Mouse (Mus musculus) telencephalon, adult 2 months (tissue): ENCODE results near the gene Gm17268.

ENCODE experiments used
- DNase-seq: peaks from one replicate; pipeline ENCODE4 v3.0.0-alpha.2; 2011; ENCODE audit warnings: low read depth, low spot score

Gm17268 gene

GRCm38 (mm10) chr11:82038535-82038934, at the start of gene Gm17268:
Gm17268 (minus strand) TSS chr11:82038562.
- DNase-seq = no peak

- no peak for DNase-seq
Observed at GRCm38 (mm10) chr11:82084360-82084759, 46.0 kb upstream of the Gm17268 start.

DNA sequence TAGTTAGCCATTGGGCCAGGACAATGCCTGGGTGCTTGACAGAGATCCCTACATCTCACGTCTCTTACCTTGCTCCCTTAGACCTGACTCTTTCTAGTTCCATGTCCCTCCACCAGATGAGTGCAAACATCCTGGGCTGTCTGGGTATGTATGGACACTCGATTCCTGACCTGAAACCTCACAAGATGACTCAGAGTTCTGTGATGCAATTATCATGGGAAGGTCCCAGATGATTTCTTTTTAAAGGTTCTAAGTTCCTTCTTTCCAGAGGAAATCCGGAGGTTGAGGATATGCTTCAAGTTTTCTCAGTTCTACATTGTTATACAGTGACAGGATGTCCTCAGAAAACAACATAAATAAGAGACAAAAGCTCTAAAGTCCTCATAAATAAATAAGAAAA, 42.5 kb upstream of the Gm17268 start:
- no peak for DNase-seq

DNA sequence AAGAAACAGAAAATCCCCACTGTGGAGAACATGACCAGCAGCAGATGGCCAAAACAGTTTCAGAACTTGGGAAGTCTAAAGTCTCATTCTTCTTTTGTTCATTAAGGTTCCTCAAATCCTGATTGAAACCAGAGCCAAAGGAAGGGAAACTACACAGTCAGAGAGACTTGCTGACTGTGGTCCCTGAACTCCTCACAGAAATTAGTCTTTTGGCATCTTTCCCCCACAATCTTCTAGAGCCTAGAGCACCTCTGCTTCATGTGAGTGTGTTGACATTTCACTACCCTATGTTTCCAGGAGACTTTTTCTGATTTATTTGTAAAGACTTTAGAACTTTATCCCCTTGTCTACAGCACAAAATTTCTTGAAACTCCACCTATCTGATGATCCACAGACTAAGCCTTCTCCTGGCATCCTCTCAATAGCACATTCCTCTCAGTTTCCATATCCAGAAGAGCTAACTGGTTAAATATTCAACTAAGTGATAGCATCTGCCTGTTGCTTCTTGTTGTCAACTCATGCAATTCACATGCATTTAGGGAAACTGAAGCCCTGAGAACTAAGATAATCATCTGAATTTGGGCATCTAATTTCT, 39.9 kb upstream of the Gm17268 start:
- no peak for DNase-seq

DNA sequence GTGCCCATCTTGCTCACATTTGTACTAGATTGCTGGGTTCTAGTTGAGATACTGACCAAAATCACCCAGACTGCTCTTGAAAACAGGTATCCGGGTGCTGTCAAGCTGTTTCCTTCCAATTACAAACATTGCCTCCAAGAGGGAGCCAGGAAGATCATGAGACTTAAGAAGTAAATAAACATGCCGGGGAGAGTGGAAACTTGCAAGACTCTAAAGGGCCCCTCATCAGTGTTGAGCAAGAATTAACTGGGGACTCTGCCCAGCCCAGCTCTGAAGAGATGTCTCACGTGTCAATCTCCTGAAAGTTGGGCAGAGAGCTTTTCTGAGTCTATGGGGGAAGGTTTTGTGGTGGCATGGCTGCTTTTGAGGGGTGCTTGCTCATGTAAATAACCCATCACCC, 38.7 kb upstream of the Gm17268 start:
- DNase-seq = no peak

DNA sequence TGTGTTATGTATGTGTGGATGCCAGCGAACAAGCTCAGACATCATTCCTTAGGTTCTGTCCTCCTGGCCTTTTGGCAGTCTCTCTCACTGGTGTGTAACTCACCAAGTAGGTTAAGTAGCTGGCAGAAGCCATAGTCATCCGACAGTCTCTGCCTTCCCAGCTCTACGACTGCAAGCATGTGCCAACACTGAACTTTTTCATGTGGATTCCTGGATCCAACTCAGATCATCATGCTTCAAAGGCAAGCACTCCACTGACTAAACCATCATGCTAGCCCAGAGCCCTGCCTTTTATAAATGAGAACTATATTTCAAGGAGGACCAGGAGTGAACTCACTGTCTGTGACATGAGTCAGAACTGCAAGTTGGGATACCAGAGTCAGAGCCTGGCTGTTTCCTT, 35.3 kb upstream of the Gm17268 start:
- no peak for DNase-seq

DNA sequence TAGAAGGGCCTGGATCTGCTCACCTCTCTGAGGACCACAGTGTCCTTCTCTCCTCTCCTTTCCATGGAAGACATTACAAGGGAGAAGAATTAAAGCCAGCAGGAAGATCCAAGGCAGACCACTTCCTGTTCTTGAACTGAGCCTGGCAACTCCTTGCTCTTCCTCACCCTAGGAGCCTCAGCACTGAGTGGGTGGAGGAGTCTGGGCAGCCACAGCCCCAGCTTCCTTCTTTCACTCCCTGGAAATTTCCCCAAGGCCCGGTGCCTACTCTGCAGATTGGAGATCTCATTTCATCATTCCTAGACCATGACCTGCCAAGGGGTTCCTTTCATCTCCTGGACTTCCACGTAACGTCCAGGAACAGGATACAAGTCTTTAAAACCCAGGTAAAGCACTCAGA, 34.6 kb upstream of the Gm17268 start:
- DNase-seq = no peak

DNA sequence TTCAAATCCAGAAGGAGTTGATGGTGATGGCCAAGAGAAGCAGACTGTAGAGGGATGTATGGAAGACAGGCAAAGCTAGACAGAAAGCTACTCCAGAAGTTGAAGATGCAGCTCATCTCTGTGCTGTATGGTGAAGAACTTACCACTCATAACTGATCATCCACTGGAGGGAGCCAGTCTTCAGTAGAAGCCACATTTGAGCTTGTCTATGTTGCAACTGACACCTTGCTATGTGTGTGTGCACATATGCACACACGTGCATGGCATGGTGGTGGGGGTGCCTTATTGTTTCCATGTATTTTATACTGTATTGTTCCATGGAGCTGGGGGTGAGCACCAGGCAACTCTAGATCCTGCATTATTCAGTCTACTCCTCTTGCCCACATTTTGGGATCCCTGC, 34.0 kb upstream of the Gm17268 start:
- DNase-seq = no peak

DNA sequence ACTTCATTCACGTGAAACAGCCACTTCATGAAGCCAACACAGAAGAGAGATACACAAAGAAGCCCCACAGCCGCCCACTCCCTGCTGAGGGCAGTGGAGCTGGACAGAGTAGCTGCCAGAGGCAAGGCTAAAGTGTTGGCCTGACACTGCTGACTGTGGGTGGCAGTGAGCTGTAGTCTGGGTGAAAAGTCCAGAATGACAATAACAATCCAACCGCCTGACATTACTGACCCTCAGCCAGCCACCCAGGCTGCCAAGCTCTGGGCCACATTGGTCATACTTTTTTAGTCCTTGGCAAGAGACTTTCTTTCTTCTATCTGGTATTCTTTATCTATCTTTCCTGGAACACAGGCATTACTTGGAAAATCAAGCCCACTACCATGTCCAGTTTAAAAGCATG, 32.7 kb upstream of the Gm17268 start:
- DNase-seq = no peak

DNA sequence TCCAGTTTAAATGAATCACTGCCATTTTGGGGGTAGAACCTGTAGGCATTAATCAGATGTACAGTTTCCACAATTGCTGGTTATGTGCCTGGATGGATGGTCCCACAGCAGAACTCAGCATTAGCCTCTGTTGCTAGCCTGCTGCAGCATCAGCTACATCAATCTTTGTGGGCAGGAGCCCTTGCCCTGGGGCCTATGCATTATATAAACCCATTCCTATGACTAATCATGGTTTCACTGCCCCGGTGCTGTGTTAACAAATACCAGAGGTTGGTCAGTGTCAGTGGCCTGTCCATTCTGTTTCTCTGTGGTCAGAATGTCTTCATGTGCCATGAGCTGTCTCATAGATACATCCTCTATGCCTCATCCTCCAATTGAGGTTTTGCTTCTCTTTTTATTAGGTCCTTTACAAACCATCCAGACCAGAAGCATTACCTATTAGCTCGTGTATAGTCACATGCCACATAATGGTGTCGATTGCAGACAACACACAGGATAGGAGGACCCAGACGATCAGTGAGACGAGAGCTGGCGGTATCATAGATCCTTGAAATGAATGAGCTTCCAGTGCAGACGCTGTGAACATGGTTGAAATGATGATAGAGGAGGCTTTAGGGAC, 28.7 kb upstream of the Gm17268 start:
- no peak for DNase-seq

GRCm38 (mm10) chr11:82063454-82063853, 25.1 kb upstream of the Gm17268 start:
- DNase-seq = no peak

DNA sequence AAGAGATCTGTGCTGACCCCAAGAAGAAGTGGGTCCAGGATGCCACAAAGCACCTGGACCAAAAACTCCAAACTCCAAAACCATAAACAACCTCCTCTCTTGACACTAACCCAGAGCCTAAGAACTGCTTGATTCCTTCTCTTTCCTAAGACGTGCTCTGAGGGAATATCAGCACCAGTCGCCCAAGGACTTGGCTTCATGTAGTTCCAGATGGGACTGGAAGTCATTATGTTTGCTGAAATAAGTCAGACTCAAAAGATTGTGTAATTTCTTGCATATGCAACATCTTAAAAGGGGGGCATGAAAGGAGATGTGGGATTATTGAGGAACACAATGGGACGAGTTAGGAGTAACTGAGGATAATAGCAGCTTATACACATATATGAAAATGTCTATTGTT, 23.9 kb upstream of the Gm17268 start:
- DNase-seq = no peak

DNA sequence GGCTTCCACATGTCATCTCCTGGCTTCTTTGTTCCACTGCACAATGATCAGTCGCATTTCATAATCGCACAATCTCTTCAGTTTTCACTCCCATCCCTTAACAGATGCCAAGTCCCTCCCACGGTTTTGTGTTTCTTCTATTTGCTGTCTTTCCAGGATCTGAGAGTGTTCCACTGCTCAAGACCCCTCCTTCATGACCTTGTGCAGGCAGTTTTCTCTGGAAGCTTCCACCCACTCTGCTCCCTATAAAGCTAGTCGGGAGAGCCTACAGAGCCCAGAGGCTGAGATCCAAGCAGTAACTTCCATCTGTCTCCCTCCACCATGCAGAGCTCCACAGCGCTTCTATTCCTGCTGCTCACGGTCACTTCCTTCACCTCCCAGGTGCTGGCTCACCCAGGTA, 19.3 kb upstream of the Gm17268 start, which contains the start of gene Ccl11:
TSS of gene Ccl11 (plus strand) at position 178 of the 400 bp plus-strand sequence.
- DNase-seq = no peak

DNA sequence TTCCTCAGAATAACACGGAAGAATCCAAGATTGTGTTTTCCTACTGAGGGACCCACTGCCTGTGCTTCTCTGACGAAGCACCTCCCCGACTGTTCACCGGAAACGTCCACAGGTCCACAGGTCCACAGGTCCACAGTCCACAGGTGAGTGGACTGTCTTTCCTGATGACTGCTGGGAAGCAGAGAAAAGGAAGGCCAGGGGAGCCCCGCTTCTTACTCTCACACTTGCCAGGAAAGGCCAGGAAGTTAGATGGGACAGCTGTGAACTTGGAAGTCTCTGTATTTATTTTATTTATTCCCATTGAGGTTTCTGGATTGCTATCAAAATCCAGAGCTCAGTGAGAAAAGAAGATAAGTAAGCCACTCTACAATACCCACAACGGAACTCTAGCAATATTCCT, 15.5 kb upstream of the Gm17268 start:
- no peak for DNase-seq

DNA sequence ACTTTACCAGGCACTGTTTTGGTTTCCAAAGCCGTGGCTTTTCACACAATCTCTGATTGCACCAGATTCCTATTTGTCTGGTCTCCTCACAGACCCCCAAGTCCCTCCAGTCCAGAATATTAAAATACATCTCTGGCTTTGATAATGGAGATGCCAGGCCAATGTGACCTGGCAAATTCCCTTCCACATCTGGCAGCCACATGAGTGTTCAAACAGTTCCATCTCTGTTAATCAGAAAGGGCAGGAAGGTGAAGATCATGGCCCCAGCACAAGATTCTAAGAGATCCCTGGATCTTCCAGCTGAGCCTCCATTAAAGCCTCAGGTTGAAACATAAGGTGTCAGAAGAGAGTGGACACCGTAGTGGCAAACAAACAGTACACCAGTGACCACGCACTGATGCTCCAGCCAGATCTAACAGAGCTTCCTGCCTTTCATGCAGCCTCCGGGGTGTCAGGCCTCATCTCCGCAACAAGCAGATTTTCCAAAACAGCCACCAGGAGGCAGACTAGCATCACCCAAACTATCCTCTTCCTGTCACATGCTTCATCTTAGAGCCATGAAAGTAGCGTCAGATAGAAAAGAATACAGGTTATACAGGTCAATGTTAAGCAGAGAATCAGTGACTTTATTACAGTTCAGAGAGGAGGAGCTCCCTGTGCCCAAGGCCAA, 9.5 kb upstream of the Gm17268 start:
- no peak for DNase-seq

DNA sequence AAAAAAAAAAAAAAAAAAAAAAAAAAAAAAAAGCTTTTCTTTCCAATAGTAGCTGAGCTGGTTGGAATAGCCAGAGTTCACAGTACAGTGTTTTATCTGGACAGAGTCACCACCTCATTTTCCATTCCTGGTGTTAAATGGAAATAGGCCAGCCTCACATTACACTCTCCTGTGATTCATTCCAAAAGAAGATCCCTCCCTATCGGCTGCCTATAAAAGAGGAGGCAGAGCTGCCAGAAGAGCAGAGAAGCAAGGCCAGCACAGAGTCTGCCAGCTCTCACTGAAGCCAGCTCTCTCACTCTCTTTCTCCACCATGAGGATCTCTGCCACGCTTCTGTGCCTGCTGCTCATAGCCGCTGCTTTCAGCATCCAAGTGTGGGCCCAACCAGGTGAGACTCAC, 7.1 kb upstream of the Gm17268 start, which contains the start of gene Ccl7:
TSS of gene Ccl7 (plus strand) at position 242 of the 400 bp plus-strand sequence.
- DNase-seq = no peak

DNA sequence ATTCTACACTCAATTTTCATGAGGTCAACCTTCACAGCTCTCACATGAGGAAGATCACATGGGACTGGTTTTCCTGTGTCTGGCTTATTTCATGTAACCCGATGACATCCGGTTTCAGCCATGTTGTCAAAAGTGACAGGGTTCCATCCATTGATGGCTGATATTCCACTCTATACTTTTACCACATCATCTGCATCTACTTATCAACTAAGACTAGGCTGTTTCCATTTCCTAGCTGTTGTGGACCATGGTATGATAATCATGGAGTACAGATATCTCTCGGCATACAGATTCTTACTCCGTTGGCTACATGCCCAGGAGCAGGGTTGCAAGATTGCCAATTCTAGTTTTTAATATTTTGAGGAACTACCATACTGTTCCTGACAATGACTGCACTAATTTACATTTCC, 3.3 kb upstream of the Gm17268 start:
- DNase-seq = no peak

DNA sequence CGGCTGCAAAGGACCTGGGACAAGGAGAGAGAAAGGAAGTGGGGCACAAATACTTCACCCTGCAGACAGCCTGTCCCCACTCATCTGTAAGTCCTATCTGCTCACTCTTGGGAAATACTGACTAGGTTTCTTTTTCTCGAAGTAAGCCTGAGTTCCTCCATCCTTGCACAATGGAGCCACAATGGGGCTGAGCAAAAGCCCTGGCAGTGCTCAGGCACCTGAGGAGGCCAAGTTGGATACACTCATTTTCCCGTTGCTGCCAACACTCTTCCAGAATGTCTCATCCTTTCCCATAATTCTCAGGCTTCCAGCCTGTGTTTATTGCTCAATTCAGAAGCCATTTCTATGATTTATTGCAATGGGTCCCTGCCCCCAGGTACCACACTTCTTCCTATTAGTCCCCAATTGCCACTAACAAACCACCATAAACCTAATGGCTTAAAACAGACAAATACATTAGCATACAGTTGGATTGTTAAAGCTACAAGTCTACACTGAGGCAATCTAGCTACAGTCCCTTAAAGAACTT, 834 bp upstream of the Gm17268 start:
- DNase-seq = no peak

GRCm38 (mm10) chr11:82035857-82036256, 2.5 kb downstream of the Gm17268 start:
- peak; percentile 24 for DNase-seq

GRCm38 (mm10) chr11:82035356-82035755, 3.0 kb downstream of the Gm17268 start, which contains the start of gene Ccl2:
Ccl2 (plus strand) TSS chr11:82035571.
- DNase-seq = peak; percentile 72

- no peak for DNase-seq
Observed at GRCm38 (mm10) chr11:82034446-82034845, 3.9 kb downstream of the Gm17268 start.

GRCm38 (mm10) chr11:82032678-82033344, 5.6 kb downstream of the Gm17268 start:
- no peak for DNase-seq
